Mouse (Mus musculus): ENCODE results near the gene Fam89b.
A peak's percentile ranks its signal among the peaks of the same experiment; 100 is the strongest.

Gene Fam89b

GRCm38 (mm10) chr19:5729444-5729815 lies at the start of gene Fam89b:
TSS of gene Fam89b (minus strand) at chr19:5729653.
- peak; percentile 91 to 96 for DNase-seq (ENCODE audit: inconsistent age in 2 of 2, low spot score in 1 of 2)

GRCm38 (mm10) chr19:5778312-5778711 lies 48.9 kb upstream of the Fam89b start:
- no peak for DNase-seq (ENCODE audit: inconsistent age in 2 of 2, low spot score in 1 of 2)

GRCm38 (mm10) chr19:5777387-5778032 lies 48.1 kb upstream of the Fam89b start:
- DNase-seq (ENCODE audit: inconsistent age in 2 of 2, low spot score in 1 of 2) = no peak

GRCm38 (mm10) chr19:5770925-5771860 lies 41.7 kb upstream of the Fam89b start, which contains the start of gene Scyl1:
TSS of gene Scyl1 (minus strand) at chr19:5771419.
- peak in 1 of 2 experiments; percentile 100 for DNase-seq (ENCODE audit: inconsistent age in 2 of 2, low spot score in 1 of 2)

- DNase-seq (ENCODE audit: inconsistent age in 2 of 2, low spot score in 1 of 2) = no peak
Measured at GRCm38 (mm10) chr19:5770311-5770710, 40.9 kb upstream of the Fam89b start.

GRCm38 (mm10) chr19:5767271-5767670 lies 37.8 kb upstream of the Fam89b start:
- peak in 1 of 2 experiments; percentile 29 for DNase-seq (ENCODE audit: inconsistent age in 2 of 2, low spot score in 1 of 2)

- DNase-seq (ENCODE audit: inconsistent age in 2 of 2, low spot score in 1 of 2) = peak in 1 of 2 experiments; percentile 80
Measured at GRCm38 (mm10) chr19:5763163-5763562, 33.7 kb upstream of the Fam89b start.

GRCm38 (mm10) chr19:5758878-5759403 lies 29.5 kb upstream of the Fam89b start:
- peak; percentile 8 to 56 for DNase-seq (ENCODE audit: inconsistent age in 2 of 2, low spot score in 1 of 2)

GRCm38 (mm10) chr19:5756991-5757636 lies 27.7 kb upstream of the Fam89b start:
- peak in 1 of 2 experiments; percentile 47 for DNase-seq (ENCODE audit: inconsistent age in 2 of 2, low spot score in 1 of 2)

- DNase-seq (ENCODE audit: inconsistent age in 2 of 2, low spot score in 1 of 2) = peak in 1 of 2 experiments; percentile 51
Measured at GRCm38 (mm10) chr19:5756321-5756985, 27.0 kb upstream of the Fam89b start.

GRCm38 (mm10) chr19:5751742-5752141 lies 22.3 kb upstream of the Fam89b start:
- peak; percentile 69 to 83 for DNase-seq (ENCODE audit: inconsistent age in 2 of 2, low spot score in 1 of 2)

- DNase-seq (ENCODE audit: inconsistent age in 2 of 2, low spot score in 1 of 2) = peak in 1 of 2 experiments; percentile 48
Measured at GRCm38 (mm10) chr19:5750951-5751350, 21.5 kb upstream of the Fam89b start.

GRCm38 (mm10) chr19:5749476-5749875 lies 20.0 kb upstream of the Fam89b start:
- peak; percentile 87 to 90 for DNase-seq (ENCODE audit: inconsistent age in 2 of 2, low spot score in 1 of 2)

- DNase-seq (ENCODE audit: inconsistent age in 2 of 2, low spot score in 1 of 2) = no peak
Measured at GRCm38 (mm10) chr19:5746907-5747363, 17.5 kb upstream of the Fam89b start.

- DNase-seq (ENCODE audit: inconsistent age in 2 of 2, low spot score in 1 of 2) = peak; percentile 85 to 92
Measured at GRCm38 (mm10) chr19:5745756-5746710, 16.6 kb upstream of the Fam89b start.

GRCm38 (mm10) chr19:5743576-5743975 lies 14.1 kb upstream of the Fam89b start:
- peak; percentile 79 to 85 for DNase-seq (ENCODE audit: inconsistent age in 2 of 2, low spot score in 1 of 2)

- peak in 1 of 2 experiments; percentile 65 for DNase-seq (ENCODE audit: inconsistent age in 2 of 2, low spot score in 1 of 2)
Measured at GRCm38 (mm10) chr19:5742241-5742641, 12.8 kb upstream of the Fam89b start.

- DNase-seq (ENCODE audit: inconsistent age in 2 of 2, low spot score in 1 of 2) = peak; percentile 90 to 94
Measured at GRCm38 (mm10) chr19:5741641-5742240, 12.3 kb upstream of the Fam89b start.
